Mouse (Mus musculus): ENCODE measurements at regions not wholly inside any gene's neighbourhood (a gene's known extent, or its start where the extent isn't known, plus 50 kb on each side); places are given as distances from the start of the nearest gene placed in this dataset.

GRCm38 (mm10) chr17:61837555-61837954 is 1043.6 kb downstream of the Efna5 start:
- no peaks in the 10 kb centered on the region for H3K9me3 ChIP-seq (ENCODE audit: low read depth, low read length)
- DNase-seq (no peak), ATAC-seq (ENCODE audit: insufficient read depth) (no peak)
- 57% methylated on average over 2 of the region's 2 CpGs for WGBS
- no peaks in the 10 kb centered on the region for H3K27me3 ChIP-seq (ENCODE audit: insufficient read depth, low read length)
- TF ChIP-seq CTCF (IDR thresholded peaks at IDR 0.05; ENCODE audit: low read depth): no peak
- no peak overlapping the region for H3K27ac ChIP-seq (ENCODE audit: low read depth)
- H3K4me3 ChIP-seq (ENCODE audit: low read depth, low read length): no peak overlapping the region
- H3K4me1 ChIP-seq (ENCODE audit: insufficient read depth): no peaks in the 10 kb centered on the region
- no peak overlapping the region for H3K9ac ChIP-seq
- no peak overlapping the region for H3K4me2 ChIP-seq
- H3K36me3 ChIP-seq (ENCODE audit: insufficient read depth): no peaks in the 10 kb centered on the region

- no peak overlapping the region for H3K27ac ChIP-seq (ENCODE audit: low read depth)
- H3K27me3 ChIP-seq (ENCODE audit: insufficient read depth, low read length): no peaks in the 10 kb centered on the region
- DNase-seq (no peak), ATAC-seq (ENCODE audit: insufficient read depth) (no peak)
- TF ChIP-seq CTCF (IDR thresholded peaks at IDR 0.05; ENCODE audit: low read depth): no peak
- no peaks in the 10 kb centered on the region for H3K4me1 ChIP-seq (ENCODE audit: insufficient read depth)
- H3K9ac ChIP-seq: no peak overlapping the region
- no peak overlapping the region for H3K4me3 ChIP-seq (ENCODE audit: low read depth, low read length)
- no peaks in the 10 kb centered on the region for H3K9me3 ChIP-seq (ENCODE audit: low read depth, low read length)
- no peak overlapping the region for H3K4me2 ChIP-seq
- WGBS: 74% methylated on average over 2 of the region's 2 CpGs
- no peaks in the 10 kb centered on the region for H3K36me3 ChIP-seq (ENCODE audit: insufficient read depth)
These were observed 1065.6 kb downstream of the Efna5 start for GRCm38 (mm10) chr17:61815490-61815889.

DNA sequence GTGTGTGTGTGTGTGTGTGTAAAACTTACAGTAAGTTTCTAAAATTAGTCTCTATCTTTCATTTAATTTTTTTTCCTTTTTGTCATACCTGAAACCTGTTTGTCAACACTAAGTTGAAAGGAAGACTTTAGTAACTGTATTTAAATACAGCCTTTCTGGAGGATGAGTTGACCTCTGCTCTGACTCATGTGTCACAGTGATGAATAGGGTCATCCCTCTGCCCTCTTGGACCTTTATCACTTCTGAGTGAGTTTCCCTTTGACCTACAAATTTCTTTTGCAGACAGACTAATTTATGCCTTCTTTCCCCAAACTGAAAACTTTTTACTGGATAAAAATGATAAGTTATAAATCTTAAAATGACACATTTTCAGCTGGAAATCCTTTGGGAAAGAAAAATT is 1112.8 kb downstream of the Efna5 start:
- Histone ChIP-seq H3K27ac (ENCODE audit: low read depth) (no peak overlapping the region), H3K9ac (no peak overlapping the region), H3K9me3 (ENCODE audit: low read depth, low read length) (no peaks in the 10 kb centered on the region), H3K36me3 (ENCODE audit: insufficient read depth) (no peaks in the 10 kb centered on the region), H3K4me1 (ENCODE audit: insufficient read depth) (no peaks in the 10 kb centered on the region), H3K27me3 (ENCODE audit: insufficient read depth, low read length) (no peaks in the 10 kb centered on the region), H3K4me3 (ENCODE audit: low read depth, low read length) (no peak overlapping the region), H3K4me2 (no peak overlapping the region)
- TF ChIP-seq CTCF (IDR thresholded peaks at IDR 0.05; ENCODE audit: low read depth): no peak
- ATAC-seq (ENCODE audit: insufficient read depth) (no peak), DNase-seq (no peak)

GRCm38 (mm10) chr17:61765143-61765542 is 1116.0 kb downstream of the Efna5 start:
- H3K27me3 ChIP-seq (ENCODE audit: insufficient read depth, low read length): no peaks in the 10 kb centered on the region
- no peaks in the 10 kb centered on the region for H3K36me3 ChIP-seq (ENCODE audit: insufficient read depth)
- H3K9ac ChIP-seq: no peak overlapping the region
- H3K4me2 ChIP-seq: no peak overlapping the region
- H3K9me3 ChIP-seq (ENCODE audit: low read depth, low read length): no peaks in the 10 kb centered on the region
- ATAC-seq (ENCODE audit: insufficient read depth): no peak
- H3K4me1 ChIP-seq (ENCODE audit: insufficient read depth): no peaks in the 10 kb centered on the region
- DNase-seq: no peak
- no peak overlapping the region for H3K27ac ChIP-seq (ENCODE audit: low read depth)
- H3K4me3 ChIP-seq (ENCODE audit: low read depth, low read length): no peak overlapping the region
- WGBS: 62% methylated on average over 2 of the region's 2 CpGs
- TF ChIP-seq CTCF (IDR thresholded peaks at IDR 0.05; ENCODE audit: low read depth): no peak

Data from lung, embryonic 14.5 days (tissue).